Mouse (Mus musculus) heart, postnatal 4 days (tissue): ENCODE data around the gene Ash1l. TPM values are rescaled to one million over a fixed set of nuclear protein-coding genes. Genes with fewer than 3 reads are reported as not detected.

Source experiments
- DNase-seq: peaks from one replicate; pipeline ENCODE4 v3.0.0; 2021
- total RNA-seq, 2 experiments: library from RNA; stranded (reverse); gene quantifications; 2 replicates each; pipeline ENCODE4 v1.2.3; 2021

The Ash1l gene
- total RNA-seq: 10 to 100 TPM; 42.0 to 46.8 TPM

DNA sequence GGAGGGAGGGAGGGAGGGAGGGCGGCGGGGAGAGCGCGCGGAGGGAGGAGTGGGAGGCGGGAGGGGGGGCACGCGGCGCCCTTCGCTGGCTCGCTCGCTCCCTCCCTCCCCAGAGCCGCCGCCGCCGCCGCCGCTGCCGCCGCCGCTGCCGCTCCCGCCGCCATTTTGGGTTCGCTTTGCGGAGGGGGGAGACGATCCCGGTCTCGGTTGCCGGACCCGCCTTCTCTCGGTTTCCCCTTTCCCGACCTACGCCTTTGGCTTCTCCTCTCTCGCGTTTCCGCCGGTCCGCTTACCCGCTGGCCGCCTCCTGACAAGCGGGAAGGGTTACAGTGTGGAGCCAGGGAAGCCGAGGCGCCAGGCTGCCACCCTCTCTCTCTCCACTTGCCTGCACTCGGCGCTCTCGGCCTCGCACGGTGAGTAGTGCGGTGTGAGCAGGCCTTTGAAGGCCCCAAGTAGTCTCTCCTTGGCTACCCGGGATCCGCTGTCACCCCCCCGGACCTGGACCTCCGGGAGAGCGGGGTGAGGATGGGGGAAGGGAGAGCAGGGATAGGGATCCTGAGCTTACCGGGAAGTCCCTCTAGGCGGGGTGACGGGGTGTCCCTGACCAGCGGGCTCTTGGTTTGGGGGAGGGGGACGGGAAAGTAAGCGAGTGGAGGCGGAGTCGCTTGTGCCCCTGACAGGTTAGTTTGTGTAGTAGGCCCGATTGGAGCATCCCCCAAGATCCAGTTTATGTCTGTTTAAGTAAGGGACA, at the start of gene Ash1l, which contains the start of gene Dap3:
Gene Ash1l, plus strand, starts transcription at position 47 of the 751 bp plus-strand sequence.
Gene Dap3, minus strand, starts transcription at position 606 of the 751 bp plus-strand sequence.
- DNase-seq: peak; percentile 80

DNA sequence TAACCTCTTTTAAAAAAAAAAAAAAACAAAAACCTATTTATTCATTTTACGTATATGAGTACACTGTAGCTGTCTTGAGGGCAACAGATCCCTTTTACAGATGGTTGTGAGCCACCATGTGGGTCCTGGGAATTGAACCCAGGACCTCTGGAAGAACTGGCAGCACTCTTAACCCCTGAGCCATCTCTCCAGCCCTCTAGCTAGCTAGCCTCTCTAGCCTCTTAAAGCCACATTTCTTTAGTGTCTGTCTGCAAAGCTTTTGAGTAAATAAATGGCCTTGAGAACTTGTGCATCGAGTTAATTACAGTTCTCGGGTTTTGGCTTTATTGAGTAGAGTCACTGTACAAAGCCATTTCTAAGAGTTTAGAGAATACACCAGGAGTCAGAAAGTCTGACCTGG, 45.6 kb upstream of the Ash1l start:
- DNase-seq: no peak

DNA sequence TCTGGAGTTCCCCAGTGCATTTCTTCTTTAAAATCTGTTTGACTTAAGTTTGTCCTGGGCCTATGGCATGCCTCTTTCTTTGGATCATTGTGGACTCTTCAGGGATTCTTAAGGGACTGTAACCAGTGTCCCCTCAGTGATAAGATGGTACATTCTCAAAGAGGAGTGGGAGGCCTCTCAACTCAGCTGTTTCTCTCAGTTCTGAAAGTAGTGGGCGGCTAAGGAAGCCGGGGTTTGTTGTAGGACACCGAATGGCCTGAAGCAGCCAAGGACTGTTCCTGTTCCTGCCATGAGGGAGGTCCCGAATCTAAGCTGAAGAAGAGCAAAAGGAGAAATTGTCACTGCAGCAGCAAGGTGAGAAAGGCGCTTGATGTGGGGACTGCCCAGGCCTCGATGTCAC, 45.2 kb upstream of the Ash1l start:
- DNase-seq: no peak

DNA sequence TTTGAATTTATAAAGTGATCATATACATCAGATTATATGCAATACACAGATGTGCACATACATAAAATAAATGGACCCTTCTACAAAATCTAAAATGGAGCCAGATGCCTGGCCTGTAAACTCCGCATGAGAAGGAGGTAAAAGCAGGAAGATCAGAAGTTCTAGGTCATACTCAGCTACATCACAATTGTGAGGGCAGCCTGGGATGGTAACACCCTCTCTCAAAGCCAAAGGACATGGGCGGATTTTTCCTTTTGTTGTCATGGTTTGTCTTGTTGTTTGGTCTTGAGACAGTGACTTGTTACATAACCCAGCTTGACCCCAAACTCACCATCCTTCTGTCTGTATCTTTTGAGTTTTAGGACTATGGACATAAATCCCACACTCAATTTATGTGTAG, 44.7 kb upstream of the Ash1l start:
- no peak for DNase-seq

DNA sequence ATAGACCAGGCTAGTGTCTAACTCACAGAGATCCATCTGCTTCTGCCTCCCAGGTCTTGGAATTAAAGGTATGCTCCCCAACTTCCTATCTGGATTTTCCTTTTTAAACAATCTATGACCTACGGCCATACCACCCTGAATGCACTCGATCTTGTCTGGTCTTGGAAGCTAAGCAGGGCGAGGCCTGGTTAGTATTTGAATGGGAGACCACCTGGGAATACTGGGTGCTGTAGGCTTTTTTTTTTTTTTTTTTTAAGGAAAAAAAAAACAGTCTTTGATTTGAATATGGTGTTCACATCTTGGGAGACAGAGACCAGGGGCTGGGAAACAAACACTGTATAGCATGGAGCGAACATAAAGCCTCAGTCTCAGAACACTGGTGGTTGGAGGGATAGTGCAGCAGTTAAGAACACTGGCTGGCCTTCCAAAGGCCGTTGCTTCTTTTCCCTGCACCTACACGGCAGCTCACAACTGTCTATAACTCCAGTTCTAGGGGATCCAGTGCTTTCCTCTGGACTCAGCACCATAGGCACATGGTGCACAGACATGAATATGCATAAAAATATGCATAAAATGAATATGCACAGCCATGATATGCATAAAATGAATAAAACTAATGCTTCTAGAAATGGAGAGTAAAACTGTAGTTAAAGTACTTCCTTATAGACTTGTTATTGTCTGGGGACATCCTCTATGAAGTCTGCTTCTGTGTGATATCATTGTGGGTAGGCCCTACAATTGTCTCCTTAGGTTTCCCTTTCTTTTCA, 43.8 kb upstream of the Ash1l start:
- DNase-seq: no peak

DNA sequence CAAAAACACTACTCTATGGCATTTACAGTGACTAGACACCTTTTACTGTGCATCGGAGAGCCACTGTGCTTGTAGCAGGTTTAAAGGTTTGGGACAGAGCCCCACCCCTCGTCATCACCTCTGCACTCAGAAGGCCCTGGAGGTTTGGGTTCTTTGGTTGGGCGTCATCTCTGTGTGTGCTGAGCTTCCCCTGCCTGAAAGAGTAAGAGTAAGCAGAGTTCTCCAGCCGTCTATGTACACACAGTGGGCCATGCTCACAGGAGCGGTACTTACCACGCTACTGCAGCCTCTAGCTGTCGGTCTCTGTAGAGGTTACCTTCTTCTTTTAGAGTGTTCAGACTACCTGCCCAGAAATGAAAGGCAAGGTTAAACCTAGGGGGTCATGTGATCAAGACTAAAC, 37.8 kb upstream of the Ash1l start:
- DNase-seq: no peak

DNA sequence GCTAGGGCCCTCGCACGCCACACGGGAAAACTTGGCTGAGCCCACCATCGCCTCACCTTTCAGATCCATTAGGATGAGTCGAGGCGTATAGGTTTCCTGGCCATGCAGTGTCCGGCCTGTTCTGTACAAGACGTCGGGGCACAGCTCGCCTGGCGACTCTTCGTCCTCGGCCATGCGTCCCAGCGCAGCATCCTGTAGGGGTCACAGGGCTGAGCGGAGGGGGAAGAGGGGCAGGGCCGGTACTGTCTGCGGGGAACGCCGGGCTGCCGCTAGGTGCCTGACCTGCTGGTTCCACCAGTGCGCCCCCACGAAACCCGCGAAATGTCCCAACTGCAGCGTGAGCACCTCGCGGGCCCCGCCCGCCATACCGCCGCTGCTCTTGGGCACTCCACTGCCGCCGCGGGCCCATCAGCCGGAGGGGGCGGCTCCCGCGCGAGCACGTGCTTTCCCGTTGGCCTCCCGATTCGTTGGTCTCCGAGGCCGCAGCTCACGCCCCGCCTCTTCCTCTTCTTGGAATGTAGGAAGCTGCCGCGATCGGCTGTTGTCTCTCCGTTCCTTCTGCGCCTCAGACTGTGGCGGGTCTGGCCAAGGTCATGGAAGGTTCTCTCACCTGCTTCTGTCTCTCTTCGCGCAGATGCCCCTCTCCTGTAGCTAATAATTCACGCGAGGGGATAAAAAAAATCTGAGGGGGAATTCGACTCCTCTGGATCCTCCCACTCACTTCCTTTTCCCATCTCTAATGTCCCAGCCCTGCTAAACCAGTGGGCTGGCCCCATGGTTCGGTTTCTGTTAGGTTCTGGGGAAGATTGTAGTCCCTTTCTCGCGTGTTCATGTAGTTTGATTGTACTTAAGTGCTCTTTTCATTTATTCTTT, 36.7 kb upstream of the Ash1l start, which contains the start of gene Msto1:
Gene Msto1, minus strand, starts transcription at position 489 of the 873 bp plus-strand sequence.
- peak; percentile 92 for DNase-seq

DNA sequence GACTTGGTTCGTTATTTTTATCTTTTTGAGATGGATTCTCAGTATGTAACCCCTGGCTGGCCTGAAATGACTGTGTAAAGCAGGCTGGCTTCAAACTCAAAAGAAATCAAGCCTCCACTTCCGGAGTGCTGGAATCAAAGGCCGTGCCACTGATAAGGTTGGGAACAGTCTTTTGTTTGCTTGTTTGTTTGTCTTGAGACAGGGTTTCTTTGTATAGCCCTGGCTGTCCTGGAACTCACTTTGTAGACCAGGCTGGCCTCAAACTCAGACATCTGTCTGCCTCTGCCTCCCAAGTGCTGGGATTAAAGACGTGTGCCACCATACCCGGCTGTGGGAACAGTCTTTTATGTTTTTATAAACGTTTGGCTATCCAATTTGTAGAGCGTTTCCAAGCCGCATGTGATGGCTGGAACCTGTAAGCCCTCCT, 36.0 kb upstream of the Ash1l start:
- DNase-seq: no peak

DNA sequence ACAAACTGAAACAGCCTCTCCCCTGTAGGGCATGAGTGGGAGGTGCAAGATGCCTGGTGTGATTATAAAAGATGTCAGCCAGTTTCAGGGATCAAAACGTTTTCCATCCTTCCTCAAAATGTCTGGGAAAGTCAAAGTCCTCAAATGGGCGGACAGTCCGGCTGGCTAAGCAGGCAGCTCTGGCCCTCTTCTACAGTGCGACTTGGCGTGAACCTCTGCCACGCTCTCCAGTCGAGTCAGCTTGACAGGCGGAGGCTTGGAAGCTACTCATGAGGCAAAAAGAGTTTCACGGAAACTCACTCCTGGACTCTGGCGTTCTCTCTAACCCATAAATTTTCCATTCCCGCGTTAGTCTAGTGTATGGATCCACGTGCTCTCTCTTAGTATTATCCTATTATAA, 31.4 kb upstream of the Ash1l start:
- no peak for DNase-seq

DNA sequence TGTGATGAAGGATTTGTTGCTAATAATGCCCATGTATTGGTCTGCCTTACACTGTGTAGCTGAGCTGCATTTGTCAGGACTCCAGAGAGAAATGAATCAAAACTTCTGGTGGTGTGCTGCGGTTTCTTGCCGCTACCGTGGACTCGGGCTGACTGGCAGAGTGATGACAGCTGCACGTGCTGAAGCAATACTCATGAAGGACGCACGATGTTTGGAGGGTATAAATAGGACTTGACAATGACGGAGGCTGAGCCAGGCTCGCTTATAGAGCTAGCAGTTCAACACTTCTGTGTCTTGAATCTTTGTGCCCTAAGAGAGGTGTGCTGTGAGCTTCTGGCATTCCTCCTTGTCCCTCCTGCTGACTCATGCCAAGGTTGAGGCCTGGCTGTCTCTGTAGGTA, 29.0 kb upstream of the Ash1l start:
- DNase-seq: peak; percentile 56

DNA sequence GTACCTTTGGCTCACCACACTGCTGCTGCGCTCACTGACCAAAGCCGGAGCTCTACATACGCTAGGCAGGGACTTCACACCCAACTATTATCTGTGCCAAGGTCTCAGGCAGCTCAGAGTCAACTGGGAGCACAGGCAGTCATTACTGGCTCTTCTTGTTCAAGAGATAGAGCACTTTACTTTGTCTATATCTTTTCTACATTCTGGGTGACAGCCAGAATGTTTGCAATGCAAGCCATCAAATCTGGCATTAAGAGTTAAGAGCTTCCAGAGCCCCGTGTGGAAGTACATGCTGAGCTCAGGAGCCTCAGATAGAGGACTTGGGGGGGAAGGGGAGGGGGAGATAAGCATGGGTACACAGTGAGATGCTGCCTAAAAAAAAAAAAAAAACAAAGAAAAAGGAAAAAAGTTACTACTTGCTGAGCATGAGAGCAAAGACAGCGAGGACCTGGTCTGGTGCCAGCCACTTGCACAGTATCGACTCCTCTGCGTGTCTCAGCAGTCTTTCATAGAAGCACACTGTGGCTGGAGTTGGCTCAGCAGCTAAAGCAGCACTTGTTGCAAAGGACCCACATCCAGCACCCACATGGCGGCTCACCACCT, 26.3 kb upstream of the Ash1l start:
- peak; percentile 62 for DNase-seq

DNA sequence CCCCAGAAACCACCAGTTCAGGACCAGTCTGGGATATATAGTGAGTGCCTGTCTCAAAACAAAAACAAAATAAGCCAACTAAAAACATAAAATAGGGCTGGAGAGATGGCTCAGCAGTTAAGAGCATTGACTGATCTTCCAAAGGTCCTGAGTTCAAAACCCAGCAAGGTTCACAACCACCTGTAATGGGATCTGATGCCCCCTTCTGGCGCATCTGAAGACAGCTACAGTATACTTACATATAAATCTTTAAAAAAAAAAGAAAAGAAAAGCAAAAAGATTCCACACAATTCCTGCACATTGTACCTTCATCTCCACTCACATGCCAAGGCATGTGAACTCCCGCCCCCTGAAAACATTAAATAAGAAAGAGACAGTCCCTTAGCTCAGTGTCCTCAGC, 24.8 kb upstream of the Ash1l start:
- DNase-seq: no peak

DNA sequence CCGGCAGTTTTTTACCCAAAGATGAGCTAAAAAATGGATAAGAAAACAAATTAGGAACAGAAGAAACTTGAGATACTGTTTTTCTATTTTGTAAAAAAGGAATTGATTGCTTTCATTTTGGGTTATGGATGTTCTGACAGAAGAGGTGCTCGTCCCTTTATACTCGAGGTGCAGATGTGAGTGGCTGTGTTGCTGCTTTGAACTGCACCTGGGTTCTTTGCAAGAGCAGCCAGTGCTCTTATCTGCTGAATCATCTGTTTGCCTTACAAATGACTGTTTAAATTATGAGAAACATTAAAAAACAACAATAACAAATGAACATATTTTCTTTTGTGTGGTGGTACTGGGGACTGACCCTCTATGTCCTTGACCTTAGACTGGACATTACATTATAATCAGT, 20.9 kb upstream of the Ash1l start:
- no peak for DNase-seq

DNA sequence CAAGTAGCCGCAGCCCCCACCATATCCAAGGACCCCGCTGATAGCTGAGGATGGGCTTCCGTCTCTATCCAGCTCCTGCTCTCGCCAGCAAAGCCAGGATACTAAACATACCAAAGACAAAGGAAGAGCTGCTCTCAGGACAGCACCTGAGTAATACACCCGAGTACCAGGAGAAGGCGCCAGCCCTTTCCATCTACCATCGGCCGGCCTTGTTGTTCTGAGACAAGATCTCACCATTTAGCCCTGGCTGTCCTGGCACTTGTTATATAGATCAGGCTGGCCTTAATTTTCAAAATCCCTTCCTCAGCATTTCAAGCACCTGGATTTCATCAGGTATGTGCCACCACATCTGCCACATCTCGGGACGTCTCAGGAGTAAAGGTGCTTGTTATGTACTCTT, 11.4 kb upstream of the Ash1l start:
- DNase-seq: no peak

DNA sequence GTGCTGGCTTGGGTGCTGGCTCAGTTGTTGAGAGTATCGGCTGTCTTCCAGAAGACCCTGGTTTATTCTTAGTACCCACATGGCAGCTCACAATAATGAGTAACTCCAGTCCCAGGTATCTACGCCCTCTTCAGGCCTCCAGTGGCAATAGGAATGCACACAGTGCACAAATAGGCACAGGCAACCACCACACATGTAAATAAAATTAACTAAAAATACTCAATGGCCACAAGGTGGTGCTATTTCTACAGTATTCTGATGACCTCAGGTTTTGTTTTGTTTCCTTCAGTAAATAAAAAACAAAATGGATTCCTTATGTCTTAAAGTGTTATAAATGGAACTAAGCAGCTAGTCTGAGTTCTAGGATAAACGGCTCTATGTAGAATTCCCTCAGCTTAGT, 10.7 kb upstream of the Ash1l start:
- DNase-seq: no peak

DNA sequence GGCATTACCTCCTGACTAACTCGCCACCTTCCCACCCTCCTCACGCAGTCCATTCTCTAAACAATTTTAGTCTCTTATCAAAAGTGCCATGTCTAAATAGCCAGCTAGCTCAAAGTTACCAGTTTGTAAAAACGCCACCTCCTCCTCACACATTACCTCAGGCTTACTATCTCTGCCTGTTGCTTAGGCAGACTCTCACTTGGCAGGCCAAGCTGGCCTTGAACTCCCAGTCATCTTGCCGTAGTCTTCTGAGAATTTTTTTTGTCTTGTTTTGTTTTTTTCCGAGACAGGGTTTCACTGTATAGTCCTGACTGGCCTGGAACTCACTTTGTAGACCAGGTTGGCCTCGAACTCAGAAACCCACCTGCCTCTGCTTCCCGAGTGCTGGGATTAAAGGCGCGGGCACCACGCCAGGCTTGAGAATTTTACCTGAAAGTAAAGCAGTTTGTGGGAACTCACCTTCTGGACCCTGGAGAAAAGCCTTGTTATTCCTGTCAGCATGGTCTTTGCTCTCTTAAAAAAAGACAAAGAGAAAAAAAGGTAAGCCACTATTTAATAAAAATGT, 8.0 kb upstream of the Ash1l start:
- no peak for DNase-seq

DNA sequence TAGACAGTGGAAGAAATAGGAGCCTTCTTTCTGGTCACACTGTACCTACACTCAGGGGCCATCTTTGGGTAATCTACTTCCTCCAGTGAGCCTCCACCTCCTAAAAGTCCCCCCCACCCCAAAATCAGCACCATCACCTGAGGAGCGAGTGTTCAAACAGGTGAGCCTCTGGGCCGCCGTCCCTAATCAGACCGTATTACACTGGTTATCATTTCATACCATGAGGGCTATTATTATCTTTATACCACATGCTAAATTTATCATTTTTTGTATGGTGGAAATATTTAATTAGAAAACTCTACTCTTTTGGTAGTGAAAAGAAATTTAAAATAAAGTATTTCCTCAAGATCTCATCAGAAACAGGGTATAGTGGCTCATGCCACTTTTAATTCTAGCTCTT, 6.3 kb upstream of the Ash1l start:
- DNase-seq: no peak

DNA sequence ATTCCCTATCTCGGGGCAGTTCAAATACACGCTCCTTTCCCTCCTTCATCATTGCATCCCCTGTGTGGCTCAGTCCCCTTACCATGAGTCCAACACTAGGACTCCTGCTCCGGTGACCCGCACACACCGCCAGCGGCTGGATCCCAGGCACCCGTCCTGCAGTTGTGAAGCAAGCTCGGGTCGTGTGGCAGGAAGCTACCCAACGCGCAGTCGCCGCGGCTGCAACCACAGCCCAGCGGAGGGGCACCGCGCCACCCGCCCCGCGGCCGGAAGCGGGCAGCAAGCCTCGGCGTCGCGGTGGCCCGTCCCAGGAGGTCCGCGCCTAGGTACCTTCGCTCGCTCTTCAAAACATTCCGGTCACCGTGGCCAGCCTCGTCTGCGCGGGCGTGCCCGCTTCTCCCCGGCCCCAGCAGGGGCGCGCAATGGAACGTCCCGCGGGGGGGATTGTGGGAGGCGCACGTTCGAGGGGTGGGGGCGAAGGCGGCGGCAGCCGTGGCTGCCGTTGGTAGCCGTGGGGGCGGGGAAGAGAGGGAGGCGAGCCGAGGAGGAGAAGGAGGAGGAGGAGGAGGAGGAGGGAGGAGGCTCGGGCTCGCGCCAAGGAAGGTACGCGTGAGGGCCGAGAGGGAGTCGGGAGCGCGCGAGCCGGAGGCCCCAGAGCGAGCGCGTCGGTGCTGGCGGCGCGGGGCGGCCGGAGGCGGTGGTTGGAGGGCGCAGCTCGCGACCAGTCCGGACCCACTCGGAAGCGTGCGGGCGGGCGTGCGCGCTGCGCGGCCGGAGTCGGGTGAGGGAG, 441 bp upstream of the Ash1l start:
- peak; percentile 94 for DNase-seq

DNA sequence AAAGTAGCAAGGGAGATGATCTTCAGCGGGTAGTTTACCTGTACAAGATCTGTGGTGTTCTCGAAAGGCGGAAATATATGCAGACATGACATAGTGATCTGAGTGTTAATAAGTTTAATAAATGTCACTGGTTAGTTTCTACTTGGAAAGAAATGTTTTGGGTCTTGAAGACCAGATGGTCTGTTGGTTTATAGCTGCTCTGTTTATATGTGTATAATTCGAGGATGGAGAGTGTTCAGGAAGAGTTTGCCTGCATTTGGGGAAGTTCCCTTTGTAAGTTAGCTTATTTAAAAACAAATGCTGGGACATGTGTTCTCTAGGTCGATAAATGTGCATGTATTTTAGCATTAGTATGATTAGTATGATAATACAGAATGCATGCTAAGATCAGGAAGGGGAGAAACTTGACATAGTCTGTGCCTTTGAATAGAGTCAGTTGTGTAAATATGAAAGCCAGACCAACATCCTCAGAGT, 942 bp downstream of the Ash1l start:
- no peak for DNase-seq

DNA sequence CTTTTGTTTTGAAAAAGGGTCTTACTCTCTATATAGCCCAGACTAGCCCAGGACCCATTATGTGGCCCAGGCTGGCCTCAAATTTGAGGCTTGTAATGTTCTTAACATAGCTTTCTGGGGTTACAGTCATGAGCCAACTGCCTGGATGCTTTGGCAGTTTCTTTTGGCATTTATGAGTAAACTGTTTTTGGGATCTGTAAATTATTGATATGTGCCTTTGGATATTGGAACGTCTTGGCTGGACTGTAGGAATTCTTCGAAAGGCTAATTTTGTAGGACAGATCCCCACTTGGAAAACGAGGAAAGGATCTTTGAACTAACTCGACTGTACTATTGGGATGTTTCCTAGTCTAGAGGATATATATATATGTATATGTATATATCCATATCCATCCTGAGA, 2.8 kb downstream of the Ash1l start:
- DNase-seq: no peak

DNA sequence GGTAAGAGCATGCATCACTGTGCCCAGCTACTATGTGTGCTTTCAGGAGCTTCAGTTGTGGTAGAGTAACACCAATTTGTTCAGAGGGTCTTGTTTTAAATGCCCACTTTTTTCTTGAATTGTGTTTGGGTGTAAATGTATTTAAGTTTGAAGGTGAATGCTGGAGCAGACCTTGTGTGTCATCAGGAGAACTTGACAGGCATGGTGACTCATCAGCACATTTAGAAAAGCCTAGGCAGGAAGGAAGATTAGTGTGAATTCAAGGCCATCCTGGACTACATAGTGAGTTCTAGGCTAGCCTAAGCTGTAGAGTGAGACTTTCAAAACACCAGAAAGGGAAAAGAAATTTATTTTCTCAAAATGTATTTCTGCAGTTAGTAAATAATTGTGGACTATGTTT, 3.3 kb downstream of the Ash1l start:
- no peak for DNase-seq
